Mouse (Mus musculus): Measurements from ENCODE around the gene Abca15. TPM values are rescaled to one million over a fixed set of nuclear protein-coding genes. Genes with fewer than 3 reads are reported as not detected.
"Not testable (repeated sequence)": the region's sequence is repeated elsewhere in the genome, so short reads cannot be mapped to it uniquely, and the experiment has no call there.

The Abca15 gene
- not detected in 2 replicates for polyA plus RNA-seq (2015; fragmentation: Nextera tagmentation; extraction: Ambion mirVana)

DNA sequence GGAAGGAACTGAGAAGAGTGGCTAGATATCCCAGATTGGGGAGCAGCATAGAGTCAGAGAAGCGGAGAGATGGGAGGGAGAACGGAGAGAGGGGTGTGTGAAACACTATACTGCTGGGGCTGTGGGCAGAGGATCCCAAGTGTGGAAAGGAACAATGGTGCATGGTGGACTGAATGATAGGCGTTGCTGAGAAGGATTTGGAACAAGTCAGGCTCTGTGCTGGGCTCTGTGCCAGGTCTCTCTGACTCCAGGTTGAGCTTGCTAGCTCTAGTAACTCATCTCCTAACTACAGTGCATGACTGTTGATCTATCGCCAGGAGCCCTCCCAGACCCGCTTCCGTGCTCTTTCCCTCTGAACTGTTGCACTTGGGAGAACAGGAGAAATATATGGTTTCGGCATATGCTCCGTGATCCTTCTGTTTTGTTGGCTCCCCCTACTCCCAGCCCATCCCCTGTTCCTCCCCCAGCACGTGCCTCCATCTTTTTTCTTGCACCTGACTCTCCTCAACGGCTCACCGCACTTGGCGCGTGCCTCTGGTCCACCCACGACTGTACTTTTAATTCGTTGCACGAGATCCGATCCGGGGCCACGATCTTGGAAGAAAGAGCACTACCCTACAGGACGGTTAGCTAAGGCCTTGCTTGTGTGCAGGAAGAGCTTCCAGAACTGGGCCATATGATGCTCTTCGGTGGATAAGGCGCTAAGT, at the start of gene Abca15:
Gene Abca15, plus strand, starts transcription at position 584 of the 707 bp plus-strand sequence.
- H3K4me2 ChIP-seq: peak within 1 kb of the TSS; percentile 65
- no peaks in the 10 kb centered on the region; the same call in 1 of the 2 replicates for H3K27me3 ChIP-seq
- H3K4me1 ChIP-seq: peaks cover 15% of the 10 kb centered on the region
- no peak within 1 kb of the TSS for H3K9ac ChIP-seq
- no peak within 1 kb of the TSS for H3K27ac ChIP-seq
- WGBS: 49% methylated on average over 22 of the region's 22 CpGs
- no peaks in the 10 kb centered on the region for H3K9me3 ChIP-seq (replicated peaks)
- peak; percentile 91 for ATAC-seq (replicated peaks; ENCODE audit: low FRiP score)
- H3K4me3 ChIP-seq (replicated peaks): peak within 1 kb of the TSS; percentile 27
- no peaks in the 10 kb centered on the region for H3K36me3 ChIP-seq

- Histone ChIP-seq H3K27me3 (no peaks in the 10 kb centered on the region), H3K36me3 (no peaks in the 10 kb centered on the region), H3K9me3 (replicated peaks) (no peaks in the 10 kb centered on the region), H3K9ac (no peak overlapping the region), H3K4me3 (replicated peaks) (no peak overlapping the region), H3K4me2 (no peak overlapping the region), H3K27ac (no peak overlapping the region), H3K4me1 (no peaks in the 10 kb centered on the region)
- ATAC-seq (replicated peaks; ENCODE audit: low FRiP score): no peak
- WGBS: 53% methylated on average over 3 of the region's 3 CpGs
Measured at GRCm38 (mm10) chr7:120285286-120285685, 43.2 kb upstream of the Abca15 start.

DNA sequence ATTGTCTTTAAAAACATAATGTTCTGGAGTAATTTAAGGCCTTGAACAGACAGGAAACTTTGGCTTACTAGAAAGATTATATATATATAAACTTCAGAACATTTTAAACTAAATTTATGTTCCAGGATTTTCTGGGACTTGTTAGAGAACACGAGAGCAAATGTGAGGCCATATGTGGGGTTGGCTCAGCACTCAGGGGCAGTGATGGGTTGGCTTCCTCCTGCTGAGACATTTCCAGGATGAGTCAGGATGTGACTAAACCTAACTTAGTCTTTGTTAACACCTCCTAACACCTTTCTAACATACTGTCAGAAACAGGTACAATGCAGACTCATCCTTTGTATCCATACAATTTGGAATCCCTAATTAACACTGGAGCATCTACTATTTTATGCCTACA, 12.4 kb upstream of the Abca15 start:
- ATAC-seq (replicated peaks; ENCODE audit: low FRiP score): no peak
- H3K4me2 ChIP-seq: no peak overlapping the region
- H3K4me1 ChIP-seq: no peaks in the 10 kb centered on the region
- H3K27ac ChIP-seq: no peak overlapping the region
- H3K4me3 ChIP-seq (replicated peaks): no peak overlapping the region
- H3K36me3 ChIP-seq: no peaks in the 10 kb centered on the region
- H3K9me3 ChIP-seq (replicated peaks): no peaks in the 10 kb centered on the region
- no peaks in the 10 kb centered on the region for H3K27me3 ChIP-seq
- no peak overlapping the region for H3K9ac ChIP-seq
- WGBS: 60% methylated on average over 1 of the region's 1 CpGs

- Histone ChIP-seq H3K4me1 (peaks cover 8% of the 10 kb centered on the region), H3K9me3 (replicated peaks) (no peaks in the 10 kb centered on the region), H3K4me3 (replicated peaks) (no peak overlapping the region), H3K4me2 (no peak overlapping the region), H3K27ac (no peak overlapping the region), H3K36me3 (no peaks in the 10 kb centered on the region), H3K27me3 (no peaks in the 10 kb centered on the region), H3K9ac (no peak overlapping the region)
- no peak for ATAC-seq (replicated peaks; ENCODE audit: low FRiP score)
- WGBS: 42% methylated on average over 4 of the region's 4 CpGs
Measured at GRCm38 (mm10) chr7:120322963-120323362, 5.5 kb upstream of the Abca15 start.

DNA sequence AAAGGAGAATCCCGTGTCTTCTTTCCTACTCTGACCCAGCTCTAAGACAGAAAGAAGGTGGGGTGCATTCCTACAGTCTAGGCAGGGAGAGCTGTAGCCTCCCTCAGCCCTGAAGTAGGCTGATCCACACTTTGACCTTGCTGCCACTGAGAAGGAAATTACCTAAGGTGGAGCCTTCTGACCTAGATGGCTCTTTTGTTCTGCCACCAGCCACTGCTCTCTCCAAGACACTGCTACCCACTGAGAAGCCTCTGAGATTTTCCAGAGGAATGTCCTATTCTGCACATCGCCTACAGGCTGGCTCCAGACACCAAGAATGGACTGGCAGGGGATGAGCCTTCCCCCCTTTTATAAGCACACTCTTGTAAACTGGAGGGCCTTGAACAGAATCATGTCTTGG, 2.6 kb upstream of the Abca15 start:
- 71% methylated on average over 2 of the region's 2 CpGs for WGBS
- not testable (repeated sequence) for H3K27ac ChIP-seq; ATAC-seq (replicated peaks; ENCODE audit: low FRiP score); H3K36me3 ChIP-seq; H3K9ac ChIP-seq; H3K4me3 ChIP-seq (replicated peaks); H3K9me3 ChIP-seq (replicated peaks); H3K4me2 ChIP-seq; H3K27me3 ChIP-seq
- H3K4me1 ChIP-seq: peaks cover 15% of the 10 kb centered on the region

DNA sequence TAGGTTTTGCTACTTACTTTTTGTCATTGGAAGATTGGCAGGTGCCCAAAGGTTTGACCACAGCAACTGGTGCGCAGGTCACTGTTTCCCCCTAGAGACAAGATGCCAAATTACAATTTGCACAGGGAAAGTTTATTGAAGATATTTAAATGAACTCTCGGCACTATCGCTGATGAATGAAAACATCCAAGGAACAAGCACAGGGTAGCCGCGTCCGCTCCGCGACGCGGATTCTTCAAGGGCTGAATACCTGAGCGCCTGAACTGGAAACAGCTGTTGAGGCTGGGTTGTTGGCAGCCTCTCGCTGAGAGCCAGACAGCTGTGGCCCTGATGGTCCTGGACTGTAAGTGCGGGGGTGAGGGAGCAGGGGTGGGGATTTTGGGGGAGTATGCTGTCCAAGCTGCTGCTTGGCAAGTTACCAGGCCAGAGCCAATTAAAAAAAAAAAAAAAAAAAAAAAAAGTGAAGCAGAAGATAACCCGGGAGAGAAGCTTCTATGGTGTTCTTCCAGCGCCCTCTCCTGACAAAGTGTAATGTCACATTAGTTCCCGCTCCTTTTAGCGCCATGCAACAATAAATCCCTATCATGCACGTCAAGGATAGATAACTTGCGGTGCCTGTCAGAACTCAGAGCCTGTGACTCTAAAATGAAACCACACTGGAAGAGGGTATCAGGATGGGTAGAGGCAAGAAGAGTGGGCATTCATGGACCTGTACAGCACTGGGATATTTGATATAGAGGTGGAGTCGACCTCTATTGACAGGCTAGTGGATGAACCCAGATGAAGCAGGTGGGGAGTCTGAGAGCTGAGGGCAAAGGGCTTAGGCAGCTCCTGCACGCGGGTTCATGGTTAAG, 1.0 kb upstream of the Abca15 start:
- Histone ChIP-seq H3K4me1 (peaks cover 15% of the 10 kb centered on the region), H3K27me3 (no peaks in the 10 kb centered on the region; the same call in 1 of the 2 replicates), H3K27ac (no peak overlapping the region), H3K4me3 (replicated peaks) (peak overlapping the region; percentile 27), H3K36me3 (no peaks in the 10 kb centered on the region), H3K9me3 (replicated peaks) (no peaks in the 10 kb centered on the region), H3K9ac (no peak overlapping the region), H3K4me2 (peak overlapping the region; percentile 65)
- WGBS: 12% methylated on average over 22 of the region's 22 CpGs
- ATAC-seq (replicated peaks; ENCODE audit: low FRiP score): peak; percentile 61

GRCm38 (mm10) chr7:120361159-120361558, 32.7 kb downstream of the Abca15 start:
- no peak for ATAC-seq (replicated peaks; ENCODE audit: low FRiP score)
- no peak overlapping the region for H3K9ac ChIP-seq
- H3K9me3 ChIP-seq (replicated peaks): no peaks in the 10 kb centered on the region
- H3K4me3 ChIP-seq (replicated peaks): no peak overlapping the region
- no peaks in the 10 kb centered on the region for H3K27me3 ChIP-seq
- no peak overlapping the region for H3K27ac ChIP-seq
- H3K4me2 ChIP-seq: no peak overlapping the region
- WGBS: 44% methylated on average over 13 of the region's 13 CpGs
- no peaks in the 10 kb centered on the region for H3K36me3 ChIP-seq
- H3K4me1 ChIP-seq: no peaks in the 10 kb centered on the region

GRCm38 (mm10) chr7:120409447-120409846, 81.0 kb downstream of the Abca15 start, which contains the start of gene Abca16:
TSS of gene Abca16 (plus strand) at chr7:120409647.
- WGBS: 68% methylated on average over 10 of the region's 10 CpGs
- ATAC-seq (replicated peaks; ENCODE audit: low FRiP score): no peak
- no peaks in the 10 kb centered on the region for H3K27me3 ChIP-seq
- no peaks in the 10 kb centered on the region for H3K9me3 ChIP-seq (replicated peaks)
- no peak within 1 kb of the TSS for H3K4me3 ChIP-seq (replicated peaks)
- no peak within 1 kb of the TSS for H3K27ac ChIP-seq
- H3K4me2 ChIP-seq: no peak within 1 kb of the TSS
- H3K36me3 ChIP-seq: no peaks in the 10 kb centered on the region
- H3K4me1 ChIP-seq: no peaks in the 10 kb centered on the region
- no peak within 1 kb of the TSS for H3K9ac ChIP-seq

- no peaks in the 10 kb centered on the region for H3K9me3 ChIP-seq (replicated peaks)
- no peak overlapping the region for H3K4me2 ChIP-seq
- H3K27me3 ChIP-seq: no peaks in the 10 kb centered on the region
- H3K4me1 ChIP-seq: no peaks in the 10 kb centered on the region
- ATAC-seq (replicated peaks; ENCODE audit: low FRiP score): no peak
- 88% methylated on average over 1 of the region's 1 CpGs for WGBS
- H3K9ac ChIP-seq: no peak overlapping the region
- no peaks in the 10 kb centered on the region for H3K36me3 ChIP-seq
- no peak overlapping the region for H3K4me3 ChIP-seq (replicated peaks)
- H3K27ac ChIP-seq: no peak overlapping the region
Measured at GRCm38 (mm10) chr7:120412391-120412790, 83.9 kb downstream of the Abca15 start.

DNA sequence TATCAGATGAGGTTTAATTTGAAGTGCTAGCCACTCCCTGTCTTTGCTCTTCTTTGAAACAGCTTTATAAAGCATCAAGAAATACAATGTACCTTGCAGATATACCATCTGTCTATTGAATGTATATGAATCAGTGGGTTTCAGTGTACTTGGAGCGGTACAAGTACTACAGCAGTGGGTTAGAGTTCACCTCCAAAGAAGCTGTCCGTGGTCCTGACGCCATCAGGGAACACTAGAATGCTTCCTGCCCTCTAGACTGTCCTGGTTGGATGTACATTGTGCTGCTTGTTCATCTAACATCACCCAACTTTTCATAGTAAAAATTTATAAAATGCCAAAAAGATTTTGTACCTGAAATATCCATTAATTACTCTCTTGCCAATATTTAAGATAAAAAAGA, 98.2 kb downstream of the Abca15 start:
- Histone ChIP-seq H3K4me3 (replicated peaks) (no peak overlapping the region), H3K27me3 (no peaks in the 10 kb centered on the region), H3K9me3 (replicated peaks) (no peaks in the 10 kb centered on the region), H3K27ac (no peak overlapping the region), H3K4me2 (no peak overlapping the region), H3K36me3 (no peaks in the 10 kb centered on the region), H3K9ac (no peak overlapping the region), H3K4me1 (no peaks in the 10 kb centered on the region)
- ATAC-seq (replicated peaks; ENCODE audit: low FRiP score): no peak
- WGBS: 28% methylated on average over 3 of the region's 3 CpGs

GRCm38 (mm10) chr7:120431464-120431863, 103.0 kb downstream of the Abca15 start:
- no peaks in the 10 kb centered on the region for H3K9me3 ChIP-seq (replicated peaks)
- ATAC-seq (replicated peaks; ENCODE audit: low FRiP score): no peak
- H3K9ac ChIP-seq: no peak overlapping the region
- H3K27ac ChIP-seq: no peak overlapping the region
- no peak overlapping the region for H3K4me2 ChIP-seq
- no peaks in the 10 kb centered on the region for H3K36me3 ChIP-seq
- H3K4me3 ChIP-seq (replicated peaks): no peak overlapping the region
- H3K4me1 ChIP-seq: no peaks in the 10 kb centered on the region
- H3K27me3 ChIP-seq: no peaks in the 10 kb centered on the region

Measured in kidney, embryonic 15.5 days (tissue).